Mouse (Mus musculus) G1E (cell line): ENCODE measurements around the gene Svs6.
"Not testable (repeated sequence)": the region's sequence is repeated elsewhere in the genome, so short reads cannot be mapped to it uniquely, and the experiment has no call there.

Experiments
- CTCF ChIP-seq: IDR thresholded peaks from 2 replicates; pipeline ENCODE4 v1.5.1; 2012; ENCODE audit warnings: low read depth, low read length, inconsistent platforms, mixed read lengths
- GATA1 ChIP-seq: IDR thresholded peaks from 2 replicates; pipeline ENCODE4 v1.6.1; 2012; ENCODE audit warnings: borderline replicate concordance, low read length, inconsistent platforms, mixed read lengths
- POLR2AphosphoS5 ChIP-seq: IDR thresholded peaks from 2 replicates; pipeline ENCODE4 v1.6.1; 2012; ENCODE audit warnings: low read depth, low read length, inconsistent platforms; ENCODE audit not compliant: insufficient replicate concordance
- TAL1 ChIP-seq: conservative IDR thresholded peaks from 2 replicates; pipeline ENCODE4 v1.6.1; 2012; ENCODE audit warnings: low read depth, low read length, inconsistent platforms, mixed read lengths

DNA sequence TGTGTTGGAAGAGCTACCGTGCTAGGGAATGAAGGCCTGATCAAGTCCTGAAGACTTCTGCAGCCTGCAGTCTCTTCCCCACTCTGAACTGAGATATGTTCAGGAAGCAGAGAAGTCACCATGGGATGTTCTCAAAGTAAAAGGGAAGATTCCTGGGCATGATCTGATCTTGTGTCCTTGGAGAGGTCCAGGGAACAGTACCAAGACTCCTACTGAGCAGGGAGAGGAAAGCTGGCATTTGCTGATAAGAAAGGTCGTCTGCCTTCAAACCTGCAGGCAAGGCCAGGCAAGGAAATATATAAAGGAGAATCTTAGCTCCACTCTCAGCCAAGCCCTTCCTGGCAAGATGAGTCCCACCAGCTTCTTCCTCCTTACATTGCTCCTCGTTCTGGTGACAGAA is 15.9 kb downstream of the Svs6 start, which contains the start of gene Svs5:
- TF ChIP-seq CTCF, POLR2AphosphoS5, GATA1, TAL1: not testable (repeated sequence)
